Mouse (Mus musculus) left cerebral cortex, adult 11 months (tissue): Measurements from ENCODE around the gene Kynu.

Source experiments
- DNase-seq: peaks from one replicate; pipeline ENCODE4 v3.0.0; 2022; ENCODE audit warnings: low spot score

The Kynu gene

DNA sequence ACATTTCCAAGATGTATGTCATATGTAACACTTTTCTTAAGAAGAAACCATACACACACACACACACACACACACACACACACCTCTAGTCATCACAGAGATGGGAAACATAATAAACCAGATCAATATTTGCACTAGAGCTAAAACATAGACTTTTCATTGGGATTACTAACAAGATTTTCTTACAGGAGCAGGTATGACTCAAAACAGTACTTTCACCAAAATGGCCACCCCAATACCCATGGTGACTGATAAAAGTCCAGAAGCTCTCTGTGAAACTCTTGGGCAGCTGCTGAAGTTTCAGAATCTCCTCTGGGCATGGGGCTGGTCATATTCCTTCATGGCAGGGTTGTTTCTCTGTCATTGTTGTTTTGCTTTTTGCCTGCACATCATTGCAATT, 114.5 kb downstream of the Kynu start:
- DNase-seq: no peak

DNA sequence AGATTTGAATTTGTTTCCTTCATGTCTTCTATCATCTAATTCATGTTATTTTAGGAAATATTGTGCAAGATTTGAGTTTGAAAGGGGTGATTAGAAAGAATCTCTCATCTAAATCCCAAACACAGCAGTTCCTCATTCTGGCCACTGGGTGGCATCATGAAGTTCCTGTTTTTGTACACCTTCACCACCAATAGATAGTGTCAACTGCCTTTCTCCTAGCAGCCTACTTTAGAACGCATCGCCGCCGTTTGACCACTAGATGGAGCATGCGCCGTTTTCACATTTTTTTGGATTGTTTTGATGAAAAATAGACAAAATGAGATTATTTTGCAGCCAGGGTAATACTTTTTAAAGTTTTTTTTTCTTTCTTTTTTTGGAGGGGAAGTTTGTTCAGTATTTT, 118.5 kb downstream of the Kynu start:
- DNase-seq: peak; percentile 51

DNA sequence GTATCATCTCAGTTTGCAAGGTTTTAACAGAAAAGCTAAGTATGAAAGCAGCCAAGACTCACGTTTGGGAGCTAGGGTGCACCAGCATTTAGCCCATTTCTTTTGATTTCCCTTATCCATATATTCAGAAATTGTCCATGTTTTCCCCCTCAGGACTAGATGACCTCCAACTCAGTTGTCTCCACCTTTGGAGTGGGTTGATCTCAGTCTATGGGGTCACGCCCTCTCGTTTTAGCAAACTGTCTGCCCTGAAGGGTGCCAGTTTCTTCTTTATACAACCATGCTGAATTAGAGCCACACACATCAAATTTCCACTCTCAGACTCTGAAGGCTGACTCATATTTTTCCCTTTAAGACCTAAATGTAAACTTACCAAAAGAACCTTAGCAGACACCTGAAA, 119.0 kb downstream of the Kynu start:
- DNase-seq: no peak

DNA sequence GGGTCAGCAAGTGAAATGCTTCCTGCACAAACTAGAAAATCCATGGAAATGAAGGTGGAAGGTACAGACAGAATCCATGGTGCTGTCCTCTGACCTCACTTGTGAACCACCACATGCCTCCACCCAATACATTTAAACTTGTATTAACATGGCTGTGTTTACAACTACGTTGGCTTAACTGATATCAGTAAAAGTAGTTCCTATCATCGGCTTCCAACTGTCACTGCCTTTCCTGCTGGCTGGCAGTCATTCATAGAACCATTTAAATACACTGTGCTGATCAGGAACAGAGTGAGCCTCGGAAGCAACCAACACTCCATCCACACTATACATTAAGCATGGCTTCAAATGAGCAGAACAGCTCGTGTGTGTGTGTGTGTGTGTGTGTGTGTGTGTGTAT, 120.1 kb downstream of the Kynu start:
- no peak for DNase-seq

GRCm38 (mm10) chr2:43690402-43690801, 135.3 kb downstream of the Kynu start:
- DNase-seq: no peak

DNA sequence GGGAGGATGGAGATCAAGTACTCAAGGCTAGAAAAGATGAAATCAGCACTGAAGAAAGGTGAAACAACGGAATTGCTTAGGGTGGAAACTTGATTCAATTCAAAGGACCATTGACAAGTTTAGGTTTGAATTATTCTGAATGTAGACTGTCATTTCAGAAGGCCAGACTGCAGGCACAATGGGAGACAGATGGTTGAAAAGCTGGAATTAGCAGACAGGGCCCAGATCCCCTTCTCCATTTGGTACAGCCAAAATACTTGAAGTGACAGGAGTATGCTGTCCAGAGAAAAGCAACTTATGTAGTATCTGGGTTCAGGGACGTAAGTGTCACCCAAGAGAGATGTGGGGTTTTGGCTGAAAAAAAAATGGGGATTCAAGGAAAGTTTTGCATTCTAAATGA, 136.2 kb downstream of the Kynu start:
- DNase-seq: no peak

DNA sequence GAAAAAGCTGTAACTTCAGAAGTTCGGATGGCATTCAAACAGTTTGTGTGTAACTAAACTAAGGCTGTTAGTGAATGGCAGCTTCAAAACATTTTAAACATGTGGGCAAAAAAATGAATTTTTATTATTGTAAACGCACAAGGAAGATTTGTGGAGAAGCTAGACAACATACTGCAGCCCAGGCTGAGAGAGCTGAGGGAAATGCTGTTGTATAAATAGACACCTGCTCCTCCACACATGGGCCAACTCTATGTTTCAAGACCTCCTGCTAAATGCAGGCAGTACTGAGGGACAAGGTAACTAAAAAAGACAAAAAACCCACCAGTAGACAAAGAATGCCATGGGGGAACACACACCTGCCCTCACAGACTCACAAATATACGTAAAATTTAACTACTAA, 140.5 kb downstream of the Kynu start:
- no peak for DNase-seq

DNA sequence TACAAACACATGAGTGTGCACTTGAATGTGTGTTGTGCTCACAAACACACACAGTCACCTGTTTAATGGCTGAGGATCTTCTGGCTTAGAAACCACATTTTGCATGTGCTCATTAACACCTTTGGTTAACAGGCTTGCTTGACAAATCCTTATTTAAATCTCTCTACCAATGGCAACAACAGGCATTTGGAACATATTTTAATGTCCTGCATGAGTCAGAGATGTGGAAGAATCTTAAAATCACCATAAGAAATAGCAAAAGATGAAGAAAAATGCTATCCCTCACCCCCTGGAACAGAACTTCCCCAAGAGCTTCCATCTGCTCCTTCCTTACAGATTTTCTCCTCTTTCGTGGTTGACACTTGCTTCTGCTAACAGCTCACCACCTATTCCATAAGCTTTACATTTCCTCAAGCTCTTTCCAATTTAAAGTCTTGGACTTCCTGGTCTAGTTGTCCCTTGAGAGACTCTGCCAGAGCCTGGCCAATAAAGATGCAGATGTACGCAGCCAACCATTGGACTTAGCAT, 157.5 kb downstream of the Kynu start:
- peak; percentile 12 for DNase-seq

DNA sequence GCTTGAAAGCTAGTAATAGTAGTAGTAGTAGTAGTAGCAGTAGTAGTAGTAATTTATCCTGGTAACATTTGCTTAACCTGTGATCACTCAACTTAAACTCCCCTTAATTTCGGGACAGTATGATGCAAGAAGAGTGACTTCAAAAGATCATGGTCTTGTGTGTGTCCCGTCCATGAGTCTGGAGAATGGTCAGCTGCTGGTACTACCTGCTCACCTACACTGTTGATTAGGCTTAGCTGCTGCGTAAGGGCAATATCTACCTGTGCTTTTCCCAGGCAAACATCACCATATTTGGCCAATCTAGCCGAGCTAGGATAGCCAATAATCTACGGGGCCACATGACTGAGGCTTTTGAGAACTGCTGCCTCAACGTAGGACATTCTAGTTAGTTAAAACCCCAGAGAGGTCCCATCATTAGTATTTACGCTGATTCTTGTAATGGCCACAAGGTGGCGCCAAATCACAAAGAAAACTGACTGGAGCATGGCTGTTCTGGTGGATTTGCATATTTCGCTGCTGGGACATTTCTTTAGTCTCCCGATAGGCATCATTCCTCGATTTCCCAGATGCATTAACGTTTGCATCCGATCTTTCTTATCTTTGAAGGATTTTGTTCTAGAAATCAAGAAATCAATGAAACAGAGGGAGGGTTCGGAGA, 167.4 kb downstream of the Kynu start:
- DNase-seq: peak; percentile 55

DNA sequence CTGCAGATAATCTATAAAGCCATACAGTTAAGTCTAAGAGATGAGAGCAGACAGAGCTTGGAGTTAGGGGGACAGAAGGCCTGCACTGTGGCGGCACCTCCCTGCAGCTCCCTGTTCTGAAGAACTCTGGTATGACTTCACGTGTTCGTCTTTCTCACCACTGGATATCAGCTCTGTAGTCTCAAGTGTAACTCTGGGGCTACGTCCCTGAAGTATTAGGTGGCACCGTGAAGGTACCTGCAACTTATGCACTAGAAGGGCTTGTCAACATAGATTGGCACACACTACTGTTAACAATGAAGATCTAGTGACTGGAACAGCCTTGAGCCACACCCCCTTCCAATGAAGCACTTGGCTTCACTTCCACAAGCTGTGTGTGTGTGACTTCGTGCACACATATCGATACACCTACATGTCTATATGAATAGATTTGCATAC, 168.0 kb downstream of the Kynu start:
- no peak for DNase-seq

- DNase-seq: no peak
These were observed 172.1 kb downstream of the Kynu start for GRCm38 (mm10) chr2:43727181-43727580.

DNA sequence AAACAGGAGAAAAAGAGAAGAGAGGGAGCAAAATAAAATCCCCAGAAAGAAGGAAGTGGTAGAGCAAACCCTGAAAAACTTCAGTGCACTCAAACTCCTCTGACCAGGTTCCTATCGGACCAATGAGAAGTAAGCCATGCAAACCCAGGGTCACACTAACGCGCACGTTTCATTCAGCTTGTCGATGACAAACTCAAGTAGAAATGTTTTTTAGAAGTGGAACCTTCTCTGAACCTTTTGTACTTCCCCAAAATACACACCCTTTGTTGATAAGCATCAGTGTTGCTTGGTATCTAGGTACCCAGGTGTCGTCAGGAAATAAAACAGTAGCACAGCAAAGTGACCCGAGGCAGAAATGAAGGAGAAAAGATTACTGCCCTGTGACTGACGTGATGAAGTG, 172.6 kb downstream of the Kynu start:
- DNase-seq: no peak

DNA sequence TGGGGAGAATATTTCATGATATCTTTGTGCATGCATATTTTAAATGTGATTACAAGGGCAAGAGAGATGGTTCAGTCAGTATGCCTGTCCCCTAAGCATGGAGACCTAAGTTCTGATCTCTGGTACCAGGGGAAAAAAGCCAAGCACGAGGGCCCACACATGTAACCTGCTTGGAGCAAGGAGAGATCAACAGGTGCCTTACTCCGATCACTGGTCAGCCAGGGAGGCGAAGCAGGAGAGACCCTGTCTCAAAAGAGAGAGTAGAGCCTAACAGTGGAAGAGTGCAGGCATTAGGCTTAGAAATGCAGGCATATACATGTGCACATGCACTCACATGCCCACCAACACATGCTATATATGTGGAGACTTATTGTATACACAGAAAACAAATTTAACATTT, 173.7 kb downstream of the Kynu start:
- DNase-seq: no peak
